Mouse (Mus musculus) bone marrow, adult 2 months (tissue): ENCODE data around the gene Olfr691. TPM values are rescaled to one million over a fixed set of nuclear protein-coding genes. Genes with fewer than 3 reads are reported as not detected.

Experiments
- H3K27ac ChIP-seq: fragments of 200-500 bp; 2 replicates; pipeline ENCODE4 v1.5.1; 2012; ENCODE audit warnings: low read depth, mild to moderate bottlenecking, control low read depth, inconsistent platforms, low read length; ENCODE audit not compliant: control insufficient read depth, poor library complexity, insufficient read depth
- H3K4me1 ChIP-seq: fragments of 200-500 bp; 2 replicates; pipeline ENCODE4 v1.6.1; 2011; ENCODE audit warnings: low read length; ENCODE audit not compliant: control insufficient read depth, insufficient read depth
- H3K4me3 ChIP-seq: fragments of 200-500 bp; replicated peaks from 2 replicates; pipeline ENCODE3; 2011; ENCODE audit warnings: mild to moderate bottlenecking, low read depth, low read length, control low read depth; ENCODE audit not compliant: control insufficient read depth
- CTCF ChIP-seq: fragments of 200-500 bp; IDR thresholded peaks from 2 replicates; pipeline ENCODE4 v1.5.1; 2011; ENCODE audit warnings: low read length, control low read depth; ENCODE audit not compliant: control insufficient read depth, insufficient read depth
- POLR2A ChIP-seq: fragments of 200-500 bp; IDR thresholded peaks from 2 replicates; pipeline ENCODE4 v1.6.1; 2011; ENCODE audit warnings: low read depth, mild to moderate bottlenecking, control low read depth, low read length, borderline replicate concordance; ENCODE audit not compliant: control insufficient read depth
- WGBS: fragments of 180-500 bp; shearing (Covaris S2); methylation state at CpG from one replicate; pipeline ENCODE4 v1.1.7; 2018; 5-methylcytosine and 5-hydroxymethylcytosine counted together
- polyA plus RNA-seq: library from polyadenylated mRNA; stranded (reverse); fragments of >200 nt; gene quantifications from 2 replicates; pipeline ENCODE4 v1.2.4, GENCODE M21; 2011; ENCODE audit warnings: low replicate concordance; ENCODE audit not compliant: missing spikeins, insufficient read depth, insufficient read length

Olfr691 gene
- polyA plus RNA-seq, 1 experiment, result not detected

DNA sequence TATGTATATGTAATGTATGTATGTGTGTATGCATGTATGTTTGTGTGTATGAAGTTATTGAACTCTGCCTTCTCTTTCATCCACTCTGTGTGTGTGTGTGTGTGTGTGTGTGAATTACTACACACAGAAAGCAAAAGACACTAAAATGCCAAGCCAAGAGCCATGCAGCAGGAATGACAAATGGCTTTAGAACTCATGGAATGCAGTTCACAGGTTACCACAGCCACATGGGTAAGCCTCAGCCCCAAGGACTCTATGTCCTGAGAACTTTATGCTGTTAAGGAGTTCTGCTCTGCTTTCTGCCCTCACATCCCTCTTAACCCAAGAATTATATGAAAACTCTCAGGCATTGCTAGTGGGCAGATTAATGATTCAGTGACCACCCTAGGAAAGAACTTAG is 52.0 kb downstream of the Olfr691 start:
- no peak overlapping the region for H3K27ac ChIP-seq
- TF ChIP-seq CTCF, result no peak
- TF ChIP-seq POLR2A, result no peak
- no peak overlapping the region for H3K4me3 ChIP-seq
- H3K4me1 ChIP-seq, result no peaks in the 10 kb centered on the region

DNA sequence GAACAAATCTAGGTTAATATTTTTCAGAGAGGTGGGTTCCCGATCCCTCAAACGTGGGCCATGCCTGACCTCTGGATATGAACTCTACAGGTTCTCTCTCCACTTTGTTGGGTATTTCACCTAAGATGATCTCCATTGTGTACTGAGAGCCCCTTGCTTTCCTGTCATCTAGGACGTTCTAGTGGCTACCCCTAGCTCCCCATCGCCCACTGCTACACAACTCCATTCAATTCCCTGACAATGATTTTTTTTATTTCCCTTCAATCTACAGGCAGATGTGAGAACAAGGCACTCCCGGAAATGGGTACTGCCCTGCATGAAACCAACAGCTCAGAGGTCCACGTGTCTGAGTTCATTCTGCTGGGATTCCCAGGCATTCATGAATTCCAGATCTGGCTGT is 54.3 kb downstream of the Olfr691 start, which contains the start of gene Olfr688:
Olfr688 (plus strand) TSS at position 301 of the 400 bp plus-strand sequence.
- 74% methylated on average over 6 of the region's 6 CpGs for WGBS
- H3K27ac ChIP-seq, result no peak within 1 kb of the TSS
- H3K4me3 ChIP-seq, result no peak within 1 kb of the TSS
- no peaks in the 10 kb centered on the region for H3K4me1 ChIP-seq
- TF ChIP-seq CTCF (no peak), POLR2A (no peak)

Other genes with a start within 250 kb of the Olfr691 start
- not detected in 2 replicates for gene Olfr680-ps1, start 249.5 kb downstream of the Olfr691 start, polyA plus RNA-seq
- gene Olfr681, start 225.4 kb downstream of the Olfr691 start, polyA plus RNA-seq, result not detected in 2 replicates
- gene Olfr683, start 195.3 kb downstream of the Olfr691 start, polyA plus RNA-seq, result not detected in 2 replicates
- gene Olfr684, start 178.6 kb downstream of the Olfr691 start, polyA plus RNA-seq, result not detected in 2 replicates
- not detected in 2 replicates for gene Olfr685, start 156.3 kb downstream of the Olfr691 start, polyA plus RNA-seq
- gene Olfr686, start 134.8 kb downstream of the Olfr691 start, polyA plus RNA-seq, result not detected in 2 replicates
- gene Olfr688, start 54.2 kb downstream of the Olfr691 start, polyA plus RNA-seq, result not detected in 2 replicates
- not detected in 2 replicates for gene Olfr689, start 31.1 kb downstream of the Olfr691 start, polyA plus RNA-seq
- gene Olfr690, start 8.2 kb downstream of the Olfr691 start, polyA plus RNA-seq, result not detected in 2 replicates
- not detected in 2 replicates for gene Olfr692, start 26.0 kb upstream of the Olfr691 start, polyA plus RNA-seq
- gene Gm5901, start 32.8 kb upstream of the Olfr691 start, polyA plus RNA-seq, result not detected in 2 replicates
- gene Fam160a2, start 57.8 kb upstream of the Olfr691 start, polyA plus RNA-seq, result 31.1 and 112 TPM in 2 replicates
- gene Cnga4, start 62.3 kb upstream of the Olfr691 start, polyA plus RNA-seq, result 0.60 TPM in 1 of 2 replicates, not detected in the other
- not detected in 2 replicates for gene Cckbr, start 83.5 kb upstream of the Olfr691 start, polyA plus RNA-seq
- gene Cavin3, start 140.0 kb upstream of the Olfr691 start, polyA plus RNA-seq, result 6.1 and 7.6 TPM in 2 replicates
- 4.3 and 9.2 TPM in 2 replicates for gene Smpd1, start 212.1 kb upstream of the Olfr691 start, polyA plus RNA-seq
- gene Apbb1, start 239.4 kb upstream of the Olfr691 start, polyA plus RNA-seq, result 0.80 and 1.1 TPM in 2 replicates